Mouse (Mus musculus): ENCODE measurements at regions not wholly inside any gene's neighbourhood (a gene's known extent, or its start where the extent isn't known, plus 50 kb on each side); places are given as distances from the start of the nearest gene placed in this dataset.

- no peaks in the 10 kb centered on the region for H3K9me3 ChIP-seq (replicated peaks)
- H3K27ac ChIP-seq: peak overlapping the region; percentile 56; the same call in 1 of the 2 replicates
- peak; percentile 91 for ATAC-seq (replicated peaks; ENCODE audit: insufficient number of reproducible peaks, insufficient read depth, low FRiP score, low read depth)
Measured at GRCm38 (mm10) chr1:42532908-42533307, 162.7 kb upstream of the Pou3f3 start.

GRCm38 (mm10) chr1:42539066-42539539 is 156.5 kb upstream of the Pou3f3 start:
- no peak overlapping the region for H3K4me3 ChIP-seq
- ATAC-seq (replicated peaks; ENCODE audit: insufficient number of reproducible peaks, insufficient read depth, low FRiP score, low read depth): no peak

More at GRCm38 (mm10) chr1:42532908-42533307, 162.7 kb upstream of the Pou3f3 start:
- no peak overlapping the region for H3K9ac ChIP-seq
- no peaks in the 10 kb centered on the region for H3K36me3 ChIP-seq
- no peak overlapping the region for H3K4me3 ChIP-seq
- no peaks in the 10 kb centered on the region for H3K27me3 ChIP-seq
- H3K4me2 ChIP-seq: no peak overlapping the region
- H3K4me1 ChIP-seq (replicated peaks): no peaks in the 10 kb centered on the region; the same call in 1 of the 2 replicates
- WGBS: 43% methylated on average over 6 of the region's 6 CpGs

GRCm38 (mm10) chr1:42539541-42540520 is 155.7 kb upstream of the Pou3f3 start:
- Histone ChIP-seq H3K9ac (no peak overlapping the region), H3K36me3 (no peaks in the 10 kb centered on the region), H3K4me1 (replicated peaks) (no peaks in the 10 kb centered on the region), H3K4me2 (peak overlapping the region; percentile 39; the same call in 1 of the 2 replicates), H3K27me3 (no peaks in the 10 kb centered on the region), H3K9me3 (replicated peaks) (no peaks in the 10 kb centered on the region), H3K4me3 (no peak overlapping the region), H3K27ac (no peak overlapping the region)
- no peak for ATAC-seq (replicated peaks; ENCODE audit: insufficient number of reproducible peaks, insufficient read depth, low FRiP score, low read depth)
- 68% methylated on average over 26 of the region's 26 CpGs for WGBS

More at GRCm38 (mm10) chr1:42539066-42539539, 156.5 kb upstream of the Pou3f3 start:
- Histone ChIP-seq H3K27ac (no peak overlapping the region), H3K36me3 (no peaks in the 10 kb centered on the region), H3K4me2 (peak overlapping the region; percentile 39; the same call in 1 of the 2 replicates), H3K9me3 (replicated peaks) (no peaks in the 10 kb centered on the region), H3K27me3 (no peaks in the 10 kb centered on the region), H3K9ac (no peak overlapping the region), H3K4me1 (replicated peaks) (no peaks in the 10 kb centered on the region)
- WGBS: 52% methylated on average over 18 of the region's 18 CpGs

- Histone ChIP-seq H3K9me3 (replicated peaks) (no peaks in the 10 kb centered on the region), H3K36me3 (no peaks in the 10 kb centered on the region), H3K27ac (no peak overlapping the region), H3K4me2 (no peak overlapping the region), H3K9ac (no peak overlapping the region), H3K27me3 (no peaks in the 10 kb centered on the region), H3K4me1 (replicated peaks) (no peaks in the 10 kb centered on the region), H3K4me3 (no peak overlapping the region)
- ATAC-seq (replicated peaks; ENCODE audit: insufficient number of reproducible peaks, insufficient read depth, low FRiP score, low read depth): no peak
- WGBS: 77% methylated on average over 4 of the region's 4 CpGs
Measured at GRCm38 (mm10) chr1:42541991-42542390, 153.6 kb upstream of the Pou3f3 start.

GRCm38 (mm10) chr1:42542846-42543549 is 152.6 kb upstream of the Pou3f3 start:
- H3K36me3 ChIP-seq: no peaks in the 10 kb centered on the region
- H3K9me3 ChIP-seq (replicated peaks): no peaks in the 10 kb centered on the region
- no peak overlapping the region for H3K4me3 ChIP-seq
- ATAC-seq (replicated peaks; ENCODE audit: insufficient number of reproducible peaks, insufficient read depth, low FRiP score, low read depth): no peak
- H3K9ac ChIP-seq: no peak overlapping the region
- 40% methylated on average over 15 of the region's 15 CpGs for WGBS
- H3K4me2 ChIP-seq: no peak overlapping the region
- H3K27ac ChIP-seq: no peak overlapping the region
- H3K27me3 ChIP-seq: no peaks in the 10 kb centered on the region
- H3K4me1 ChIP-seq (replicated peaks): no peaks in the 10 kb centered on the region

- no peak overlapping the region for H3K4me2 ChIP-seq
- H3K27ac ChIP-seq: no peak overlapping the region
- H3K36me3 ChIP-seq: no peaks in the 10 kb centered on the region
- no peaks in the 10 kb centered on the region for H3K27me3 ChIP-seq
- H3K9me3 ChIP-seq (replicated peaks): no peaks in the 10 kb centered on the region
- no peaks in the 10 kb centered on the region for H3K4me1 ChIP-seq (replicated peaks)
- whole genome bisulfite sequencing: 83% methylated on average over 3 of the region's 3 CpGs
- no peak for ATAC-seq (replicated peaks; ENCODE audit: insufficient number of reproducible peaks, insufficient read depth, low FRiP score, low read depth)
- H3K9ac ChIP-seq: no peak overlapping the region
- no peak overlapping the region for H3K4me3 ChIP-seq
Measured at GRCm38 (mm10) chr1:42546879-42547278, 148.7 kb upstream of the Pou3f3 start.

- Histone ChIP-seq H3K36me3 (no peaks in the 10 kb centered on the region), H3K9ac (no peak overlapping the region), H3K4me2 (no peak overlapping the region), H3K27ac (no peak overlapping the region), H3K4me3 (no peak overlapping the region), H3K9me3 (replicated peaks) (no peaks in the 10 kb centered on the region), H3K4me1 (replicated peaks) (no peaks in the 10 kb centered on the region), H3K27me3 (no peaks in the 10 kb centered on the region)
- WGBS: 73% methylated on average over 2 of the region's 2 CpGs
- no peak for ATAC-seq (replicated peaks; ENCODE audit: insufficient number of reproducible peaks, insufficient read depth, low FRiP score, low read depth)
Measured at GRCm38 (mm10) chr1:42557301-42557700, 138.3 kb upstream of the Pou3f3 start.

GRCm38 (mm10) chr1:42567640-42568039 is 127.9 kb upstream of the Pou3f3 start:
- no peaks in the 10 kb centered on the region for H3K9me3 ChIP-seq (replicated peaks)
- H3K9ac ChIP-seq: no peak overlapping the region
- no peaks in the 10 kb centered on the region for H3K4me1 ChIP-seq (replicated peaks)
- H3K4me3 ChIP-seq: no peak overlapping the region
- H3K4me2 ChIP-seq: no peak overlapping the region
- ATAC-seq (replicated peaks; ENCODE audit: insufficient number of reproducible peaks, insufficient read depth, low FRiP score, low read depth): no peak
- H3K36me3 ChIP-seq: no peaks in the 10 kb centered on the region
- no peaks in the 10 kb centered on the region for H3K27me3 ChIP-seq
- no peak overlapping the region for H3K27ac ChIP-seq
- WGBS: 81% methylated on average over 6 of the region's 6 CpGs

GRCm38 (mm10) chr1:42585191-42585590 is 110.4 kb upstream of the Pou3f3 start:
- H3K27ac ChIP-seq: no peak overlapping the region
- 83% methylated on average over 3 of the region's 3 CpGs for WGBS
- no peaks in the 10 kb centered on the region for H3K4me1 ChIP-seq (replicated peaks)
- no peak overlapping the region for H3K4me2 ChIP-seq
- H3K9me3 ChIP-seq (replicated peaks): no peaks in the 10 kb centered on the region
- no peak for ATAC-seq (replicated peaks; ENCODE audit: insufficient number of reproducible peaks, insufficient read depth, low FRiP score, low read depth)
- H3K27me3 ChIP-seq: no peaks in the 10 kb centered on the region
- H3K9ac ChIP-seq: no peak overlapping the region
- no peaks in the 10 kb centered on the region for H3K36me3 ChIP-seq
- H3K4me3 ChIP-seq: no peak overlapping the region

GRCm38 (mm10) chr1:42588499-42588898 is 107.1 kb upstream of the Pou3f3 start:
- H3K27ac ChIP-seq: no peak overlapping the region
- no peaks in the 10 kb centered on the region for H3K36me3 ChIP-seq
- H3K4me3 ChIP-seq: no peak overlapping the region
- no peaks in the 10 kb centered on the region for H3K4me1 ChIP-seq (replicated peaks)
- H3K4me2 ChIP-seq: no peak overlapping the region
- no peak for ATAC-seq (replicated peaks; ENCODE audit: insufficient number of reproducible peaks, insufficient read depth, low FRiP score, low read depth)
- WGBS: 34% methylated on average over 10 of the region's 10 CpGs
- no peak overlapping the region for H3K9ac ChIP-seq
- no peaks in the 10 kb centered on the region for H3K27me3 ChIP-seq
- no peaks in the 10 kb centered on the region for H3K9me3 ChIP-seq (replicated peaks)

- H3K27ac ChIP-seq: no peak overlapping the region
- 40% methylated on average over 7 of the region's 7 CpGs for WGBS
- H3K36me3 ChIP-seq: no peaks in the 10 kb centered on the region
- H3K4me1 ChIP-seq (replicated peaks): no peaks in the 10 kb centered on the region
- no peak for ATAC-seq (replicated peaks; ENCODE audit: insufficient number of reproducible peaks, insufficient read depth, low FRiP score, low read depth)
- no peak overlapping the region for H3K4me2 ChIP-seq
- no peak overlapping the region for H3K4me3 ChIP-seq
- no peaks in the 10 kb centered on the region for H3K9me3 ChIP-seq (replicated peaks)
- H3K9ac ChIP-seq: no peak overlapping the region
- H3K27me3 ChIP-seq: no peaks in the 10 kb centered on the region
Measured at GRCm38 (mm10) chr1:42589442-42589841, 106.1 kb upstream of the Pou3f3 start.
